ENCODE assay signal across 11 mouse cellular contexts in genomic region chr7:98876119-98876518, GRCm38 (mm10). TPM values are rescaled to one million over a fixed set of nuclear protein-coding genes. Genes with fewer than 3 reads are reported as not detected.
DNase-seq lines count a peak whose midpoint lies in the region; ATAC-seq and TF ChIP-seq lines count a peak whose summit lies in the region.
"Had no signal": no experiment of that assay in that cellular context is flagged by ENCODE, and none has a peak within 500 bp of the region (broad histone marks: within the 10 kb centered on the region; RNA-seq: fewer than 3 reads in every experiment).

No protein-coding gene starts in this region.

- no peaks in the 10 kb centered on the region for H3K9me3 ChIP-seq in hindbrain, embryonic 11.5 days (ENCODE audit: control insufficient read depth, low read length)
- no peaks in the 10 kb centered on the region for H3K9me3 ChIP-seq in hindbrain, embryonic 13.5 days
- no peaks in the 10 kb centered on the region for H3K9me3 ChIP-seq in limb, embryonic 12.5 days
- H3K9me3 ChIP-seq: liver, embryonic 15.5 days had no signal

- no peak overlapping the region for H3K27ac ChIP-seq in hindbrain, embryonic 11.5 days (ENCODE audit: low read depth, low read length)
- no peak overlapping the region for H3K27ac ChIP-seq in hindbrain, embryonic 13.5 days
- peak overlapping the region; percentile 83 for H3K27ac ChIP-seq in limb, embryonic 12.5 days
- H3K27ac ChIP-seq in gastrocnemius, adult 2 months = no peak overlapping the region
- H3K27ac ChIP-seq: liver, embryonic 15.5 days had no signal

- intact Hi-C loops in gastrocnemius, adult 2 months (cut with DNase I) = no loop called here
- intact Hi-C loops in gastrocnemius, postnatal 14 days (cut with DNase I; ENCODE audit: low total_unique reads) = no loop called here

- no peaks in the 10 kb centered on the region; the same call in 1 of the 2 replicates for H3K4me1 ChIP-seq in hindbrain, embryonic 11.5 days (replicated peaks; ENCODE audit: control insufficient read depth, insufficient read depth, low read length)
- peaks cover 26% of the 10 kb centered on the region for H3K4me1 ChIP-seq in hindbrain, embryonic 13.5 days (replicated peaks)
- H3K4me1 ChIP-seq in limb, embryonic 12.5 days (replicated peaks) = peaks cover 75% of the 10 kb centered on the region
- H3K4me1 ChIP-seq: liver, embryonic 15.5 days had no signal

- no peaks in the 10 kb centered on the region for H3K36me3 ChIP-seq in hindbrain, embryonic 11.5 days (ENCODE audit: control insufficient read depth, insufficient read depth, low read length)
- H3K36me3 ChIP-seq in hindbrain, embryonic 13.5 days = no peaks in the 10 kb centered on the region
- H3K36me3 ChIP-seq in limb, embryonic 12.5 days = no peaks in the 10 kb centered on the region
- H3K36me3 ChIP-seq: liver, embryonic 15.5 days had no signal

- 0 out of 2 replicates have a peak overlapping the region, but pooled peaks have one; percentile 34 for H3K9ac ChIP-seq in hindbrain, embryonic 11.5 days (ENCODE audit: low read depth, low read length)
- H3K9ac ChIP-seq in hindbrain, embryonic 13.5 days = no peak overlapping the region
- peak overlapping the region; percentile 44; the same call in 1 of the 2 replicates for H3K9ac ChIP-seq in limb, embryonic 12.5 days (replicated peaks)
- H3K9ac ChIP-seq: liver, embryonic 15.5 days had no signal

- no peak for TF ChIP-seq CTCF in gastrocnemius, adult 2 months (IDR thresholded peaks at IDR 0.05)

- H3K27me3 ChIP-seq in hindbrain, embryonic 11.5 days (ENCODE audit: control insufficient read depth, insufficient read depth, low read length) = no peaks in the 10 kb centered on the region; the same call in 1 of the 2 replicates
- H3K27me3 ChIP-seq in hindbrain, embryonic 13.5 days = peaks cover 6% of the 10 kb centered on the region; the same call in 1 of the 2 replicates
- H3K27me3 ChIP-seq in limb, embryonic 12.5 days = peaks cover 34% of the 10 kb centered on the region
- H3K27me3 ChIP-seq: liver, embryonic 15.5 days had no signal

- 37% methylated on average over 13 of the region's 13 CpGs for WGBS in hindbrain, embryonic 11.5 days
- WGBS in hindbrain, embryonic 13.5 days = 34% methylated on average over 13 of the region's 13 CpGs
- 31% methylated on average over 13 of the region's 13 CpGs for WGBS in limb, embryonic 12.5 days

- no peak overlapping the region for H3K4me3 ChIP-seq in hindbrain, embryonic 11.5 days (ENCODE audit: low read depth, low read length)
- no peak overlapping the region for H3K4me3 ChIP-seq in hindbrain, embryonic 13.5 days
- no peak overlapping the region for H3K4me3 ChIP-seq in limb, embryonic 12.5 days (replicated peaks)
- H3K4me3 ChIP-seq in gastrocnemius, adult 2 months = no peak overlapping the region
- H3K4me3 ChIP-seq: liver, embryonic 15.5 days had no signal

- ATAC-seq in hindbrain, embryonic 11.5 days (ENCODE audit: low FRiP score) = no peak
- no peak for ATAC-seq in hindbrain, embryonic 13.5 days (ENCODE audit: low FRiP score)
- ATAC-seq in limb, embryonic 12.5 days (ENCODE audit: insufficient number of reproducible peaks, insufficient read depth, low FRiP score, low TSS enrichment, low read depth) = peak; percentile 22; the same call in 1 of the 2 replicates

- H3K4me2 ChIP-seq in hindbrain, embryonic 11.5 days (replicated peaks; ENCODE audit: low read depth, low read length) = no peak overlapping the region
- no peak overlapping the region for H3K4me2 ChIP-seq in hindbrain, embryonic 13.5 days
- H3K4me2 ChIP-seq in limb, embryonic 12.5 days = peak overlapping the region; percentile 31
- H3K4me2 ChIP-seq: liver, embryonic 15.5 days had no signal

- peak; percentile 46 for DNase-seq in embryo, embryonic 11 days
- no peak for DNase-seq in embryo, embryonic 9.5 days (ENCODE audit: extremely low spot score)
- no peak for DNase-seq in hindbrain, embryonic 11.5 days (ENCODE audit: low spot score)
- peak; percentile 85 for DNase-seq in Muller cell, postnatal 12 days (ENCODE audit: inconsistent ontology term)
- no peak for DNase-seq in gastrocnemius, adult 2 months
- no peak for DNase-seq in gastrocnemius, postnatal 14 days
- DNase-seq: kidney, postnatal 25 days had no signal

RNA-seq across cellular contexts. Expression of gene Wnt11, which starts 41.2 kb away (rescaled TPM):
- polyA plus RNA-seq in hindbrain, embryonic 11.5 days (2014; fragmentation: Nextera tagmentation; extraction: Ambion mirVana) = 3.0 and 3.5 TPM in 2 replicates
- 2.0 and 2.3 TPM in 2 replicates for polyA plus RNA-seq in hindbrain, embryonic 13.5 days (2015; fragmentation: Nextera tagmentation; extraction: Ambion mirVana)
- 44.4 and 67.0 TPM in 2 replicates for polyA plus RNA-seq in limb, embryonic 12.5 days (2016; fragmentation: Nextera tagmentation; extraction: Ambion mirVana)
- 1 to 10 TPM; 5.3 to 8.3 TPM for total RNA-seq in gastrocnemius, adult 2 months (2021)
- total RNA-seq in gastrocnemius, postnatal 14 days (2021) = 1 to 10 TPM; 6.1 to 7.9 TPM
- total RNA-seq: MEL had no signal

Comparison
In these comparisons a context has a peak if more than half of its experiments do, and no peak if none do; other contexts are left out.
1. DNase-seq: peak in embryo, embryonic 11 days (single experiment) and Muller cell, postnatal 12 days (single experiment); none in embryo, embryonic 9.5 days (single experiment), hindbrain, embryonic 11.5 days (single experiment), gastrocnemius, adult 2 months (single experiment) and gastrocnemius, postnatal 14 days (single experiment).
2. RNA of gene Wnt11, which starts 41.2 kb away (polyA plus RNA-seq): 44.4 to 67.0 TPM in limb, embryonic 12.5 days; 3.0 to 3.5 TPM in hindbrain, embryonic 11.5 days and 2.0 to 2.3 TPM in hindbrain, embryonic 13.5 days; every median in the first group is over 10 times any median in the second.